Mouse (Mus musculus) heart, embryonic 13.5 days (tissue): ENCODE measurements around the gene Arsa. TPM values are rescaled to one million over a fixed set of nuclear protein-coding genes. Genes with fewer than 3 reads are reported as not detected.

ENCODE experiments used
- ATAC-seq: fragments of 200-750 bp; cut with Nextera tagmentation; 2 replicates; pipeline ENCODE4 v1.8.0; 2017; ENCODE audit warnings: moderate TSS enrichment; ENCODE audit not compliant: insufficient number of reproducible peaks, low FRiP score, low TSS enrichment; ENCODE audit errors: extremely low read depth
- H3K27ac ChIP-seq: fragments of 300-500 bp; sonication (generic); replicated peaks from 2 replicates; pipeline ENCODE4 v1.5.1; 2015; ENCODE audit warnings: moderate library complexity, mild to moderate bottlenecking, inconsistent platforms
- H3K27me3 ChIP-seq: fragments of 300-500 bp; sonication (generic); replicated peaks from 2 replicates; pipeline ENCODE4 v1.6.1; 2015; ENCODE audit warnings: mild to moderate bottlenecking, inconsistent platforms
- H3K36me3 ChIP-seq: fragments of 300-500 bp; sonication (generic); 2 replicates; pipeline ENCODE4 v1.6.1; 2015; ENCODE audit warnings: mild to moderate bottlenecking, inconsistent platforms
- H3K4me1 ChIP-seq: fragments of 300-500 bp; sonication (generic); 2 replicates; pipeline ENCODE4 v1.6.1; 2015; ENCODE audit warnings: inconsistent platforms
- H3K4me2 ChIP-seq: fragments of 300-500 bp; sonication (generic); 2 replicates; pipeline ENCODE4 v1.6.1; 2015; ENCODE audit warnings: inconsistent platforms, mild to moderate bottlenecking, moderate library complexity
- H3K4me3 ChIP-seq: fragments of 300-500 bp; sonication (generic); 2 replicates; pipeline ENCODE4 v1.5.1; 2015; ENCODE audit warnings: moderate library complexity, mild to moderate bottlenecking, inconsistent platforms
- H3K9ac ChIP-seq: fragments of 300-500 bp; sonication (generic); 2 replicates; pipeline ENCODE4 v1.6.1; 2015; ENCODE audit warnings: inconsistent platforms, mild to moderate bottlenecking, moderate library complexity
- H3K9me3 ChIP-seq: fragments of 300-500 bp; sonication (generic); 2 replicates; pipeline ENCODE4 v1.6.1; 2016; ENCODE audit warnings: inconsistent platforms
- WGBS: fragments of 180-500 bp; shearing (Covaris S2); methylation state at CpG from one replicate; pipeline ENCODE4 v1.1.7; 2015; ENCODE audit warnings: mixed read lengths; 5-methylcytosine and 5-hydroxymethylcytosine counted together
- polyA plus RNA-seq: library from polyadenylated mRNA; unstranded; fragments of >200 nt; fragmentation: Nextera tagmentation; extraction: Ambion mirVana; gene quantifications from 2 replicates; pipeline ENCODE4 v1.2.1, GENCODE M21; 2015

Gene Arsa
- polyA plus RNA-seq, 1 experiment from 2014 or later, result 15.1 TPM

- no peak overlapping the region for H3K27ac ChIP-seq
- H3K4me1 ChIP-seq, result peaks cover 21% of the 10 kb centered on the region
- WGBS, result 65% methylated on average over 4 of the region's 4 CpGs
- no peak overlapping the region for H3K4me3 ChIP-seq
- no peak overlapping the region for H3K4me2 ChIP-seq
- no peaks in the 10 kb centered on the region for H3K36me3 ChIP-seq
- ATAC-seq, result no peak
- H3K27me3 ChIP-seq, result peaks cover 36% of the 10 kb centered on the region
- H3K9me3 ChIP-seq, result 0 out of 2 replicates have a peak, but pooled peaks cover 3% of the 10 kb centered on the region
- no peak overlapping the region for H3K9ac ChIP-seq
Measured at GRCm38 (mm10) chr15:89494970-89495369, 17.7 kb upstream of the Arsa start.

GRCm38 (mm10) chr15:89488611-89489117 lies 11.4 kb upstream of the Arsa start:
- 33% methylated on average over 14 of the region's 14 CpGs for WGBS
- Histone ChIP-seq H3K27me3 (no peaks in the 10 kb centered on the region), H3K4me3 (no peak overlapping the region), H3K4me1 (no peaks in the 10 kb centered on the region), H3K4me2 (no peak overlapping the region), H3K36me3 (no peaks in the 10 kb centered on the region), H3K9ac (no peak overlapping the region), H3K27ac (no peak overlapping the region), H3K9me3 (0 out of 2 replicates have a peak, but pooled peaks cover 3% of the 10 kb centered on the region)
- ATAC-seq, result no peak

GRCm38 (mm10) chr15:89488182-89488581 lies 11.0 kb upstream of the Arsa start:
- Histone ChIP-seq H3K4me3 (no peak overlapping the region), H3K4me1 (no peaks in the 10 kb centered on the region), H3K36me3 (no peaks in the 10 kb centered on the region), H3K27me3 (no peaks in the 10 kb centered on the region), H3K9ac (no peak overlapping the region), H3K4me2 (no peak overlapping the region), H3K27ac (no peak overlapping the region), H3K9me3 (0 out of 2 replicates have a peak, but pooled peaks cover 3% of the 10 kb centered on the region)
- WGBS, result 44% methylated on average over 12 of the region's 12 CpGs
- no peak for ATAC-seq

GRCm38 (mm10) chr15:89480584-89480983 lies 3.4 kb upstream of the Arsa start:
- Histone ChIP-seq H3K36me3 (no peaks in the 10 kb centered on the region), H3K9ac (no peak overlapping the region), H3K4me2 (no peak overlapping the region), H3K4me1 (peaks cover 20% of the 10 kb centered on the region), H3K9me3 (no peaks in the 10 kb centered on the region), H3K4me3 (no peak overlapping the region), H3K27ac (peak overlapping the region; percentile 74), H3K27me3 (no peaks in the 10 kb centered on the region)
- 39% methylated on average over 8 of the region's 8 CpGs for WGBS
- ATAC-seq, result no peak

GRCm38 (mm10) chr15:89478622-89479021 lies 1.4 kb upstream of the Arsa start:
- Histone ChIP-seq H3K27ac (no peak overlapping the region), H3K9ac (no peak overlapping the region), H3K4me1 (peaks cover 31% of the 10 kb centered on the region), H3K4me3 (no peak overlapping the region), H3K36me3 (no peaks in the 10 kb centered on the region), H3K9me3 (no peaks in the 10 kb centered on the region), H3K27me3 (no peaks in the 10 kb centered on the region), H3K4me2 (no peak overlapping the region)
- no peak for ATAC-seq
- WGBS, result 79% methylated on average over 3 of the region's 3 CpGs

- no peaks in the 10 kb centered on the region for H3K9me3 ChIP-seq
- H3K36me3 ChIP-seq, result no peaks in the 10 kb centered on the region
- WGBS, result 60% methylated on average over 8 of the region's 8 CpGs
- no peak overlapping the region for H3K4me3 ChIP-seq
- no peak overlapping the region for H3K4me2 ChIP-seq
- no peak for ATAC-seq
- H3K9ac ChIP-seq, result no peak overlapping the region
- 0 out of 2 replicates have a peak overlapping the region, but pooled peaks have one; percentile 5 for H3K27ac ChIP-seq
- H3K4me1 ChIP-seq, result peaks cover 31% of the 10 kb centered on the region
- H3K27me3 ChIP-seq, result no peaks in the 10 kb centered on the region
Measured at GRCm38 (mm10) chr15:89477806-89478205, 581 bp upstream of the Arsa start.

- no peak for ATAC-seq
- Histone ChIP-seq H3K9ac (peak overlapping the region; percentile 89), H3K4me3 (peak overlapping the region; percentile 72), H3K27me3 (no peaks in the 10 kb centered on the region), H3K36me3 (no peaks in the 10 kb centered on the region), H3K27ac (peak overlapping the region; percentile 81), H3K9me3 (no peaks in the 10 kb centered on the region), H3K4me2 (peak overlapping the region; percentile 97), H3K4me1 (peaks cover 31% of the 10 kb centered on the region)
- WGBS, result 8% methylated on average over 5 of the region's 5 CpGs
Measured at GRCm38 (mm10) chr15:89476475-89476815, 780 bp downstream of the Arsa start.

- H3K27me3 ChIP-seq, result no peaks in the 10 kb centered on the region
- no peaks in the 10 kb centered on the region for H3K36me3 ChIP-seq
- ATAC-seq, result peak; percentile 94
- WGBS, result 10% methylated on average over 44 of the region's 44 CpGs
- peak overlapping the region; percentile 97 for H3K4me2 ChIP-seq
- H3K4me1 ChIP-seq, result peaks cover 31% of the 10 kb centered on the region
- H3K9ac ChIP-seq, result peak overlapping the region; percentile 89
- H3K27ac ChIP-seq, result peak overlapping the region; percentile 81
- H3K9me3 ChIP-seq, result no peaks in the 10 kb centered on the region
- peak overlapping the region; percentile 72 for H3K4me3 ChIP-seq
Measured at GRCm38 (mm10) chr15:89475611-89476474, 1.4 kb downstream of the Arsa start.

- no peaks in the 10 kb centered on the region for H3K9me3 ChIP-seq
- no peak for ATAC-seq
- H3K4me1 ChIP-seq, result peaks cover 28% of the 10 kb centered on the region
- no peaks in the 10 kb centered on the region for H3K27me3 ChIP-seq
- H3K4me2 ChIP-seq, result peak overlapping the region; percentile 97
- peak overlapping the region; percentile 72 for H3K4me3 ChIP-seq
- H3K9ac ChIP-seq, result peak overlapping the region; percentile 89
- no peak overlapping the region for H3K27ac ChIP-seq
- 74% methylated on average over 7 of the region's 7 CpGs for WGBS
- no peaks in the 10 kb centered on the region for H3K36me3 ChIP-seq
Measured at GRCm38 (mm10) chr15:89475293-89475600, 2.0 kb downstream of the Arsa start.

GRCm38 (mm10) chr15:89474596-89475292 lies 2.5 kb downstream of the Arsa start:
- Histone ChIP-seq H3K4me3 (no peak overlapping the region), H3K4me2 (peak overlapping the region; percentile 97; the same call in 1 of the 2 replicates), H3K9ac (0 out of 2 replicates have a peak overlapping the region, but pooled peaks have one; percentile 89), H3K4me1 (peaks cover 26% of the 10 kb centered on the region), H3K9me3 (no peaks in the 10 kb centered on the region), H3K27me3 (no peaks in the 10 kb centered on the region), H3K27ac (no peak overlapping the region), H3K36me3 (no peaks in the 10 kb centered on the region)
- 89% methylated on average over 19 of the region's 19 CpGs for WGBS
- ATAC-seq, result no peak

GRCm38 (mm10) chr15:89473921-89474320 lies 3.3 kb downstream of the Arsa start:
- no peaks in the 10 kb centered on the region for H3K9me3 ChIP-seq
- peaks cover 26% of the 10 kb centered on the region for H3K4me1 ChIP-seq
- H3K36me3 ChIP-seq, result no peaks in the 10 kb centered on the region
- H3K4me2 ChIP-seq, result no peak overlapping the region
- H3K4me3 ChIP-seq, result no peak overlapping the region
- H3K9ac ChIP-seq, result no peak overlapping the region
- H3K27ac ChIP-seq, result no peak overlapping the region
- no peak for ATAC-seq
- H3K27me3 ChIP-seq, result no peaks in the 10 kb centered on the region
- WGBS, result 92% methylated on average over 8 of the region's 8 CpGs
